Mouse (Mus musculus) spleen, adult 12 weeks (tissue): ENCODE measurements around the gene Smoc1.

Experiments used
- DNase-seq: peaks from one replicate; pipeline ENCODE4 v3.0.0; 2022; ENCODE audit warnings: low spot score

Smoc1 gene

GRCm38 (mm10) chr12:81081031-81081430 is 54.4 kb downstream of the Smoc1 start:
- DNase-seq: no peak

DNA sequence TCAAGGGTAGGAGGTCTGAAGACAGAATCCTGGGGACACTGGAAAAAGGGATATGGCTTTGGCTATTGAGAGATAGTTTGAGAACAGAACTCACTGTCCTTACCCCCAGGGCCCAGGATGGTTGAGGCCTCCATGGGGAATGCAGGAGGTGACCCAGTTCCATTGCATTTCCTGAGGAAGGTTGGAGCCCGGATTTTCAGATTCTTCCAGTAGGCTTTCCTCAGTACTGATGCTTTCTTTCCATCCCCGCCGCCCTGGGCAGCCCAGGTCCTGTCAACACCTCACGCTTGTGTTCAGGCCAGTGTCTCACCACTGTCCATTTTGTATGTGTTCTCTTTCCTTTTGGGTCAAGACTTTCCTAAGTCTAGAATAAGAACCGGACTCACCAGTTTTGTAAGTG is 56.5 kb downstream of the Smoc1 start:
- DNase-seq: no peak

GRCm38 (mm10) chr12:81085244-81085643 is 58.6 kb downstream of the Smoc1 start:
- no peak for DNase-seq

- DNase-seq: no peak
These were observed 61.5 kb downstream of the Smoc1 start for GRCm38 (mm10) chr12:81088131-81088530.

GRCm38 (mm10) chr12:81091641-81092040 is 65.0 kb downstream of the Smoc1 start:
- no peak for DNase-seq

GRCm38 (mm10) chr12:81092641-81093040 is 66.0 kb downstream of the Smoc1 start:
- no peak for DNase-seq

GRCm38 (mm10) chr12:81093211-81093610 is 66.6 kb downstream of the Smoc1 start:
- no peak for DNase-seq

DNA sequence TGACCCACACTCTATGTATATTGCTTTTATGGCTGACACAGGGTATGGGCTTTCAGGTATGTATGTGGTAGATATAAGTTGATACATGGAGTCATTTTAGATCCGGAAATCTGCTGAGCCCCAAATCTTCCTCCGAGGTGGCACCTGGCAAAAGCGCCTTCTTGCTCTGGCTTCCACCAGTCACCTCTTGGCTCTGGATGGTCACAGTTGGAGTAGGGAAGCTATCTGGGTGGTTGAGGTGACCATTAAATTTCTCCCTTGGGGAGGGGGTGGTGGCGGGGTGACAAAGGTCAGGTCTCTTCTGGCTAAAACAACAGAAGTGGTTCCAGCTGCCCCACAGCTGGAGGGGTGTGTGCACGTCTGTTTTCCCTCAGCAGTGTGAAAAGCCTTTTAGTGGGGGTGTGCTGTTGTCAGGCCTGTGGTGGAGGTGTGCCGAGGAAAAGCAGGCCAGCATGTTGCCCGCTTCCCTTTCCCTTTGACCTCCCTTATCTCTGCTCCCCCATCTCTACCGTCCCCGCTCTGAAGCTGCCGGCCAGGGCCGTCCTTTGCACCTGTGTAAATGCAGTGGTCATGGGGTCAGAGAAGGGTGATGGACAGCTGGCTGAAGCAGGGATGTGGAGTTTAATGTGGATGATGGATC is 68.3 kb downstream of the Smoc1 start:
- no peak for DNase-seq

DNA sequence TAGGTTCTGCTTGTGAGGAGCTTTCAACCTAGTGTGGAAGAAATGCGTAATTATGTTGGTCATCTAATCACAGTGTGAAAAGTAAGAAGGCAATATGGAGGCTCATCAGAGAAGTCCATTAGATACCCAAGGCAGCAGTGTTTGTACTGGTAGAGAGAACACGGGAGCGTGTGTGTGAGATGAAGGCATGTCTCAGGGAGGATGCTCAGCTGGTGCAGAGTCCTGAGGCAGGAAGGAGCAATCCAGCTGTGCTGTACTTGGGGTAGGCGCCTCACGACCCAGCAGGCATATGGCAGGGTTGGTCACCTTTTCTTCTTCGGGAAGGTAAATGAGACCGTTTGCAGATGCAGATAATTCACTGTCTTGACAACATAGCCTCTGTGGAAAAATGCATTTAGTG is 70.7 kb downstream of the Smoc1 start:
- no peak for DNase-seq

DNA sequence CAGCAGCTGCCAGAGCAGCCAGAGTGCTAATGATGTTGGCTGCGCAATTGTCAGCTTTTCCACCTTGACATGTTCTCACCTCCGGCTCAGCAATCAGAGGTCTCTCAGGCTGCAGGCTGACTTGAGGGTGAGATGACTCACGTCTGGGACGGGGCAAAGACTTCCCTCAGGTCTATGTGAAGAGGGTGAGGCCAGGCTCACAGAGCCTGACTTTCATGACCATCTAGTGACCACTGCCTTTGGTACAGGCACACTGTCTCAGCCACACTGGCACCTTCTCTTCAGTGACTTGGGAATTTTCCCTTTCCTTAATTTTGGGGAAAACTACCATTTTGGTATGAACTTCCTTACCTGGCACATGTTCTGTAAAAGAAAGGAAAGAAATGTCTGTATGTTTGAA is 71.1 kb downstream of the Smoc1 start:
- no peak for DNase-seq

- DNase-seq: no peak
These were observed 72.6 kb downstream of the Smoc1 start for GRCm38 (mm10) chr12:81099161-81099560.

GRCm38 (mm10) chr12:81101691-81102090 is 75.1 kb downstream of the Smoc1 start:
- DNase-seq: no peak

DNA sequence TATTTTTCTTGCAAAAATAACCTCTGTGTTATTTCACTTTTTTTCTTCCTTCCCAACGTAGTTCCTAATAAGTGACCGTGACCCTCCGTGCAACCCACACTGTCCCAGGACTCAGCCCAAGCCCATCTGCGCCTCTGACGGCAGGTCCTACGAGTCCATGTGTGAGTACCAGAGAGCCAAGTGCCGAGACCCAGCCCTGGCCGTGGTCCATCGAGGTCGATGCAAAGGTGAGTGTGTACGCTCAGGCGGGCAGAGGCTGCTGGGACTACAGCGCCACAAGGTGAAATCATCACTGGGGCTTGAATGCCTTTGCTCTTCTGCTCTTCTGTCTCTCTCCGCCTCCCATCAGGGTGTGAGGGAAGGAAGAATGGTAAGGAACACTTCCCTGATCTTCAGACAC is 77.9 kb downstream of the Smoc1 start:
- DNase-seq: no peak

GRCm38 (mm10) chr12:81105721-81106633 is 79.4 kb downstream of the Smoc1 start:
- DNase-seq: no peak

DNA sequence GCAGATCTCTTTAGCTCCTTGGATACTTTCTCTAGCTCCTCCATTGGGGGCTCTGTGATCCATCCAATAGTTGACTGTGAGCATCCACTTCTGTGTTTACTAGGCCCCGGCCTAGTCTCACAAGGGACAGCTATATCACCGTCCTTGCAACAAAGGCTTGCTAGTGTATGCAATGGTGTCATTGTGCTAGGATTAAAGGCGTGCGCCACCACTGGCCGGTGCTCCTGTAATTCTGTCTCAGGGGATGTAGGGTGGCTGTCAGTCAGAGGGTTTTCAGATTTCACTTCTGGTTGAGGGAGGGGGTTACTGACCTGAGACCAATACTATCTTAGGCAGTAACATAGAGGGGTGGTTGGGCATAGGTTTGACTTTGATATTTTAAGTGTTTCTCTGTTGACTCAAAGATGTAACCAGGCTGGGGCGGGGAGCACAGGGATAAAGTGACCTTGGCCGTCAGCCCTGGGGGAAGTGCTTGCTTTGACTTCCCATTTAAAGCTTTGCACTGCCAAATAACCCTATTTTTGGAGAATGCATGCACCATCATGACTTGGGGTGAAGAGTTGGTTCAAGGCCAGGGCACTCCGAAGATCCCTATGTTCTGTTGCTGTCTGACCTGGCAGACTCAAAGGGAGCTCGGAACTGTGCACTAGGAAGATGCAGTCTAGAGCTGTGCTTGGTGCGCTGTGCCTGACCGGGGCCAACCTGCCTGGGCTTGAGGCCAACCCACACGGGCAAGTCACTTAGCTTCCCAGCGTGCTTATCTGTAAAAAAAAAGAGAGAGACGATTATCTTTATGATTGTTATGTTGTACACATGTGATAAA is 80.9 kb downstream of the Smoc1 start:
- DNase-seq: no peak

DNA sequence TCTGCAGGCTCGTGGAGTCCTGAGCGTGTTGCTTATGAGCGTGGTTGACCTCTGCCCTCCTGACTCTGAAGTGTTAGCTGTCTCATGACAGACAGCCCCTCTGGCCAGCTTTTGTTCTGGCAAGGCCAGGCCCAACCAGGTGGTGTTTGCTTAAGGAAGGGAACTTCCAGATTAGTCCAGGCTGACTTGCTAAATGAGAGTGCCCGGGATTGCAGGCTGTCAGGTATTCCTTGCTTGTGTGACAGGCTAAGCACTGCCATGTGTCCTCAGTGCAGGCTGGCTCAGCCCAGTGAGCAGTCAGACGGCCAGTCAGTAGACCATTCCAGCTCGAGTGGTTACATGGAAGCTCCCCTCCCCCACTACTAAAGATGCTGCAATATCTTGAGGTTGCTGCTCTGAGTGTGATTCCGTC is 82.0 kb downstream of the Smoc1 start:
- no peak for DNase-seq

GRCm38 (mm10) chr12:81110006-81110405 is 83.4 kb downstream of the Smoc1 start:
- no peak for DNase-seq

DNA sequence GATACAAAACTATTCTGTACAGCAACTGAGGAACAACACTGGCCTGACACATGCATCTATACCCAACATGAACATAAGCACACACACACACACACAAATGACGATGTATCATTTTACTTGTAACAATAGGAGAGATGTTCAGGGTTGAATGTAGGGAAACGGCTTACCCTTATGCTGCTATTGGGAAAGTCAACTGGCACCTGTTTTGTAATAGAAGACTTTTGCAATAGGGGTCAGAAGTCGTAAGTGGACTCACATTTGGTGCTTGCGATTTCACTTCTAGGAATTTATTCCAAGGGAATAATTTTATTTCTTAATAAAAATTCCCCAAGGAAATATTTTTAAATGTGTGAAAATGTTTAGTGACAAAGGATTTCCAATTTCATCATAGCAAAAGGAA is 85.7 kb downstream of the Smoc1 start:
- DNase-seq: no peak

DNA sequence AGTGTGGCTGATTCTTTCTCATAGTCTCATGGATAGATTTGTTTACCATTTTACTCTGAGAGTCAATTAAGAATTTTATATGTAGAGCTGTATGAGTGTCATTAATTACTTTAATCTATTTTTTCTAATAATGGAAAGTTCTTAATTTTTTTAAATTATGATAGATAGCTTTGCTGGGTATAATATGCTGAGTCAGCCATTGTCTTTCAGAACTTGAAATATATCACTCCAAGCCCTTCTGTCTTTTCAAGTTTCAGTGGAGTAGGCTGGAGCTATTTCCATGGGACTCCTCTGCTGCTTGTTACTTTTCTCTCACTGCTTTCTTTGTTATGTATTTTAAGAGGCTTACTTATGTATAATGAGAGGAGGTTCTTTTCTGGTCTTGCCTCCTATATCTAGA is 93.7 kb downstream of the Smoc1 start:
- no peak for DNase-seq

GRCm38 (mm10) chr12:81123793-81124192 is 97.2 kb downstream of the Smoc1 start:
- DNase-seq: no peak

- no peak for DNase-seq
These were observed 100.2 kb downstream of the Smoc1 start for GRCm38 (mm10) chr12:81126842-81127241.

GRCm38 (mm10) chr12:81128693-81129092 is 102.1 kb downstream of the Smoc1 start:
- no peak for DNase-seq

DNA sequence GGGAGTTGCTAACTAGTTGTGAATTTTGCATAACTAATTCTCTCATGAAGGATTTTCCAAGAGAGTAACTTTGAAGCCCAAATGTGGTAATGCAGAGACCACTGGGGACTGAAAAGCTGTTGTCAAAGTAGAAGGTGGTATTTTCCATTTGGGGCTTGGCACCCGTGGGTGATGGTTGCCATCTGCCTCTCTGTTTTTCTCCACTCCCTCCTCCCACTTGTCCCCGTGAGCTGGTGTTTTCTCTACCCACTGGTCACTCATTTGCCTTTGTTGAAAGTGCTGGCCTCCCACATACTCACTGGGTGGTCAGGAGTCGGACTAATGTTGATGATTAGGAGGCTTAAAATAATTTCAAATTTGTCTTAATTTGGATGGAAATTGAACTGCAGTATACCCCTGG is 104.1 kb downstream of the Smoc1 start:
- DNase-seq: no peak
